Mouse (Mus musculus) A20 (cell line): ENCODE results near the gene Tbc1d30.

Source experiments
- DNase-seq: peaks from one replicate; pipeline ENCODE4 v3.0.0-alpha.2; 2011; ENCODE audit warnings: low read depth, low spot score

Tbc1d30 gene

DNA sequence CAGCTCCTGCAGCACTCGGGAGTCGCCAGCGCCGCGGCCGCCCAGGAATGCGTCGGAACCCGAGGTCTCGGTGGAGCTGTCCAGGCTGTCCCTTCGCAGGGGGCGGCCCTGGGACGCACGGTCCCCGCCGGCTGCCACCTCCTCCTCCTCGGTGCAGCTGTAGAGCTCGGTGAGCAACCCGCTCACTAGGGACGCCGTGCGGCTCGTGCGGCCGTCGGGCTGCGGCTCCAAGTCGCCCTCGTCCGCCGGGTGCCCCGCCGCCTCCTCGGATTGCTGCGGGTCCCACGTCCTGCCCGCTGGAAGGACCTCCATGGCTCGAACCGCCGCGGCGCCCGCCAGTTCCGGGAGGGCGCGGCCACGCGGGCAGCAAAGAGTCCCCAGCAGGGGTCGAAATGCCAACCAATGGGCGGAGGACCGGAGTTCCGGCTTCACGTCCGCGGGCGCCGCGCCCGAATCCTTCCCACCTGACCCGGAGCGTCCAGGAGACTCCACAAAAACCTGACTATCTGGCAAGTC, at the start of gene Tbc1d30:
Tbc1d30 (minus strand) TSS at position 213 of the 516 bp plus-strand sequence.
- no peak for DNase-seq

DNA sequence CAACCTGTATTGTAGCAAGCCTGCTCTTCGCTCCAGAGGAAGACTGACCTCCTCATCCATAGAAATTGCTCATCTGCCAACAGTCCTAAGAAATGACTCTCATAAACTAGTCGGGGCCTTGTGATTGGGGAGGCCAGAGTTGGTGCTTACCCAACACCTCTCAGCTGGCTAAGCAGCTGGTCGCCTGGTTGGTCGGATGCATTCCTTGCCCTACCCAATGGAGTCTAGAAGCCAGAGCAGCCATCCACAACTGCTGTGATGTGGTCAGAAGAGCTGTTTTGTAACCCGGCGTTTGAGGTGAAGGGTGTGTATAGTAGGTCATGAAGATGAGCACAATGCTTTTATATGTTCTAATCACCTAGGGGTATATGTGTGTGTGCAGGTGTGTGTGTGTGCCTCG, 47.5 kb upstream of the Tbc1d30 start:
- DNase-seq: no peak

DNA sequence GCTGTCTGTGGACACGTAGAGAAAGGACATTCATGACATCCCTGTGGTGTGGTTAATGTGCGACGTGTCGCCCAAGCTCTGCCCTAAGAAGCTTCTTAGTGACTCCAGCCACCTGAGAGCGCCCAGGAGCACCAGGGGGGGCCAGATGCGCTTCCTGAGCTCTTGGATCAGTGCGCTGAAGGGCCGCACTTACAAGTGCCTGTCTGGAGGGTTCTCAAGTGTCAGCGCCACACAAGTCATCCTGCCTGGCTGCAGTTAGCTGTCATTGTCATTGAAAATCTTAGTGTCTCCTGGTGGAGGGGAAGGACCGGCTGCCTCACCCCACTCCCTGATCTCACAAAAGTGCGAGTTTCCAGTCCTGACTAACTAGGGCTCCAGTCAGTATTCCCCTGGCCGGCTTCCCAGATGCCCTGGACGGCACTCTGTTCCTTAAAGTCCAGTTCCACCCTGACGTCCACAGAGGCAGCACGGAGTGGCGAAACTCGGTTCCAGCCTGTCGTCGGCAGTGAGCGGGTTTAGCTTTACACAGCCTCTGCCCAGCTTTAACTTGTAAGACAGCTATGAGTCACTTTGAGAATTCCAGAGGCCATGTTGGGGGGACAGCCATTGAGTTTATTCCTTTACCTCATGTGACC, 44.6 kb upstream of the Tbc1d30 start:
- DNase-seq: no peak

DNA sequence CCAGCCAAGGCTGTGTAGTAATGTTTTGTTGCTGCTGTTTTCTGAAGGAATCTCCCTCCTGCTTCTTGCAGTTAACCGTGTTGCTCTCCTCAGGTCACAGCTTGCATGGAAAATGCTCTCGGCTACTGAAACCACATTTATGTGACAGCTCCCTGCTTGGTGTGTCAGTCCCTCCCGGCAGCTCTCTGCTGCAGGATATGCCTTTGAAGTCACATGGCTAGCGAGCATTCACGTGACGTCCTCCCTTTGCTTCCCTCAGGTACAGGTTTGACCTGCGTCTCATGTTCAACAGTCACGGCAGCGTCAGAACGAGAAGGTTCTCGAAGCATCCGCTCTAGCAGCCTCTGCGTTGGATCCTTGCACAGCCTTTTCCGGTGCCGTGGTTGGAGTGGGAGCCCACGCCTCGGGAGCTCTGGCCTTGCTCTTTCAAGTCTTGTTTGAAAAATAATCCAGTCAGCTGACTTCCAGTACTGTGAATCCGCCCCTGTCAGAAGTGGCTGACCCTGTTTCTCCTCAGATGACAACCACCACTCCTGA, 43.8 kb upstream of the Tbc1d30 start:
- DNase-seq: no peak

DNA sequence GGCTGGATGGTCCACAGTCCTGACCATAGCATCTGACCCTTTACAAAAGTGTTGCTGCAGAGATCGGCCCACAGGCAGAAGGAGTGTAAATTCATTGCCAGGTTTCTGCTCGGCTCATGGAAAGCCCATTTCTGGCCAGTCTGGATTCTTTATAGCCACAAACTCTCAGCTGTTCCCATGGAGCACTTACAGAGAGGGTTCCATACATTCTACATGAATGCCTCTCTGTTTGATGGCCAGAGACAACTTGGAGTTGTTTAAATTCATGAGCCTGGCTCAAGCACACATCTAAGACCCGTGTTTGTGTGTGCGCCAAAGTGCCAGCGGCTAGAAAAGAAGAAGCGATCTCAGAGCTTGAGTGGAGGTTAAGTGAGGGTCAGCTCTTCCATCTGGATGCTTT, 43.2 kb upstream of the Tbc1d30 start:
- no peak for DNase-seq

DNA sequence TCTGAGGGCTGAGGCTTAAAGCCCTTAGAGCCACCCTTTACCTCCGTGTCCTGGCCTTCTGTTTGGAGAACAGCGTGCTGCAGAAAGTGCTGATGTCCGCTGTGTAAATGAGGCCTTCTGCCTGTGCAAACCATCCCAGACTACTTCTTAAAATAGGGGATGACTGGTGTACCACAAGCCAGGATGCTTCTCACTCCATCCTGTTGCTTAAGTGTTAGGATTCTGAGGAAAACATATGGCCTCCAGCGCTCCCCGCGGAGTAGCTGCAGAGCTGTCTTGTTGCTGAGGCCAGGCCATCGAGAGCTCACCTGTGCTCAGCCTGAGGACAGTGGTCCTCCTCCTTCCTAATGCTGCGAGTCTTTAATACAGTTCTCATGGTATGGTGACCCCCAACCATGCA, 40.8 kb upstream of the Tbc1d30 start:
- DNase-seq: no peak

DNA sequence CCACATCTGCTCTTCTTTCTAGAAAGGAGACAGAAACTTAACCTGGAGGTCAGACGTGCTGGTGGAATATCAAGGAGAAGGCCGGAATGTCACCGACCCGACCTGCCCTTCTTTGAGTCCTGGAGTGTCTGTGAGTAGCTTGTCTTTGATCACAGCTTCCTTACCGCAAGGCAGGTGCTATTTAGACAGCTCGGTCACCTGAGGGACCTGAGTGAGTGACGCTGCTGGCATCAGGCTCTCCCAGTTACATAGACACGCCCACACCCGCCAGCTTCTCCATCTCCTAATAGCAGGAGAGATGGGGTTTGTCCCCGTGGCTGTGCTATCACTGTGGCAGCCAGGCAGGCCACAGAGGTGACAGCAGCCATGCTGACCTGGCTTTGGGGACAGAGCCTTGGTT, 39.5 kb upstream of the Tbc1d30 start:
- no peak for DNase-seq

DNA sequence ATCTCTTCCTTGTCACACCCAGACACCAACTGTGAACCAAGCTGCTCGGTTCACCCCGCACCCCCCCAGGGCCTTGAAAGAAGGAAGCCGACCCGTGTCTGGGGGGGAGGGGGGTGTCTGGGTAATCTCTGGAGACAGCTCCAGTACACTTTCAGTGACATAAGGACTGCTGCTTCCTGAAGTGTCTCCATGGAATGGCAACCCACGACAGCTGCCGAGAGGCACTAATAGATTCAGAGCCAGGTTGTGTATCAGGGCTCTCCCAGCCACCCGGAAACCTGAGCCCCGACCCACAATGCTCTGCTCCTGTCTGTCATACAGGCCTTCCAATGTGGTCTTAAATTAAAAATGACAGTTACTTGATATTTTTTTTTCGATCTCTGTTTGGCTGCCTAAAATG, 35.3 kb upstream of the Tbc1d30 start:
- no peak for DNase-seq

DNA sequence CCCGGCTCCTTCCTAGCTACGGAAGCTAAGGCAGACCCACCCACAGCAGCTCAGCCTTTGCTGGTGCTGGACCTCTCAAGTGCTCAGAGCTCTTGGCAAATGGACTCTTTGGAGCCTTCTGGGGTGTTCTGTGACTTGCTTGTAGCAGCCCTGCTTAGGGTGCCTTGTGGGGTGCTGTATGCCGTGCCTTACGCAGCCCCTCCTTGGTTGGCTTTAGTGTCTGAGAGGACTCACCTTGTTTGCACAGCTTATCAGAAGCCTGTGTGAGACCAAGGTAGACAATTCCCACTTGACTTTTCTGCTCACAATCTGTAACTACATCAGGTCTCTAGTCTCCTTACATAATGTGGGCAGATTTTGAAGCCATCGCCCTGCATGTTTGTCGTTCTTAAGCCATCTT, 34.6 kb upstream of the Tbc1d30 start:
- DNase-seq: no peak

DNA sequence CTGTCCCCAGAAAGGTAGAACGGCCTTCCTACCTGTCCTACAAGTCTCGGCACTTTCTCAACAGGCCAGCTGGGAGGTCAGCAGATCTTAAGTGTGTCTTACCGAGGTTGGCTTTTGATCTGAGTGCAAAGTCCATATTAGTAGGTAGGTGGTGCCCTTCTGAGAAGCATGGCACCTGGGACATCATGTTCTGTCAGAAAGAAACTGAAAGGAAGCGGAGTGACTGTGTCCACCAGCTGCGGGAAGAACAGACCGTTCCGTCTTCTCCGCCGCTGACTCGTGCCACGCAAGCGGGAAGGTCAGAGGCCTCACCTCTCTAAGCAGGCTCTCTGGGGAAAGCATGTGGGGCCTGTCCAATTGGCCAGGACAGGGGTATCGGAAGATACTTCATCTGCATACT, 33.6 kb upstream of the Tbc1d30 start:
- DNase-seq: no peak

DNA sequence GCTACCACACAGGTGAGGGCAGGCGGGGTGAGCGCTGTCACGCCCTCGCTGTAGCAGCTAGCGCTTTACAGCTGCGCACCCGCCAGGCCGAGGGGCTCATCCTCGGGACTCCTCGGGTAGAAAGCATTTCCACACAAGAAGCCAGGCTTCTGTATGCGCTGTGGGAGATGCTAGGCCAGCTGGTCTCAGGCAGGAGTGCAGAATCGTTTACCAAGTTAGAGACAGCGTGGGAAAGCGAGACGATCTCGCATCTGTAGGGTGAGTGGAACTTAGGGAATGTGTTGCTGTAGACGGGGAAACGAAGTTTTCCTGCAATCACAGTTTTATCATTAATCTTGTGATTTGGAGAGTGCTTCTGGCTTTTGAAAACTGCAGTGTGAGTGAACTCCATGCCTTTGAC, 30.2 kb upstream of the Tbc1d30 start:
- DNase-seq: no peak

DNA sequence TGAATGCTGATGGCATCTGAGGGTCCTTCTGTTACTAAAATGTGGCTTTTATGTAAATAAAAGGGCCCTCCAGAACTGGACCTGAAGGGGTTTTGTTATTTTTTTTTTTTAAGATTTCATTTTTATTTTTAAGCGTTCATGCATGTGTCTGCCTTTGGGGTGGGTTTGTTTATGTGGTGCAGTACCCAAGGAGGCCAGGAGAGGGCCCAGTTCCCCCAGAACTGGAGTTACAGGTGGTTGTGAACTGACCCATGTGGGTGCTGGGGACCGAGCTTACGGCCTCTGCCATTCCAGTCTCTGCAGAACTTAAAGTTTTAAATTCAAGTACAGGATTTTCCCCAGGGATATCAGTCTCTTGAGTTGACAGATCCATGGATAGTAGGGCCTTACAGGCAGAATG, 28.3 kb upstream of the Tbc1d30 start:
- DNase-seq: no peak

DNA sequence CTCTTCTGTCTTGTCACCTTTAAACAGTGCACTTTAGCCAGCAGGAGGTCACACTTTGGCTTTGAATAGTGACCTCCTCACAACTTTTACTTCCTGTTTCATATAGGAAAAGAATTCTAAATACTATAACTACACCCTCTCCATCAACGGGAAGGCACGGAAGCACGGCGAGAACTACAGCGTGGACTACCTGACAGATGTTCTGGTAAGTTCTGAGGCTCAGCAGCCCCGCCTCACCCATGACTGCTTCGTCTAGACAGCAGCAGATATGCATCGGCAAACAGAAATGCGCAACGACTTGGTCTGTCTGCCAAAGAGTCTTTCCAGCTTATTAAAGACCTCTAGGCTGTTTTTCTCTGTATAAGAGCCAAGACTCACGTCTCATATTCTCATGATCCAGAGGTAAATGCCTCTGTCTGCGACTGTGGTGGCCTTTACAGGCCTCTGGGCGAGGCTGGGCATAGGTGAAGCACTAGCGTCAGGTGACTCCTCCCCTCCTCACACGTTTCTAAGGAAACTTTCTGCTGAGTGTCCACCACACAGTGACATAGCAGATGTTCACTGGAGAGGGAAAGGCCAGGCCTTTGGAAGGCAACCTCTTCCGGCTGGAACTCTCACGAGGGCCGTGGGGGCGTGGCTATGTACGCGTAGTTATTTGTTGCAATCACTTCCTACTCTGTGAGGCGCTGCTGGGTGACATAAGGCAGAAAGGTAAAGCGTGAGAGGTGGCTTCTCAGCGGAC, 25.6 kb upstream of the Tbc1d30 start:
- DNase-seq: peak; percentile 87

DNA sequence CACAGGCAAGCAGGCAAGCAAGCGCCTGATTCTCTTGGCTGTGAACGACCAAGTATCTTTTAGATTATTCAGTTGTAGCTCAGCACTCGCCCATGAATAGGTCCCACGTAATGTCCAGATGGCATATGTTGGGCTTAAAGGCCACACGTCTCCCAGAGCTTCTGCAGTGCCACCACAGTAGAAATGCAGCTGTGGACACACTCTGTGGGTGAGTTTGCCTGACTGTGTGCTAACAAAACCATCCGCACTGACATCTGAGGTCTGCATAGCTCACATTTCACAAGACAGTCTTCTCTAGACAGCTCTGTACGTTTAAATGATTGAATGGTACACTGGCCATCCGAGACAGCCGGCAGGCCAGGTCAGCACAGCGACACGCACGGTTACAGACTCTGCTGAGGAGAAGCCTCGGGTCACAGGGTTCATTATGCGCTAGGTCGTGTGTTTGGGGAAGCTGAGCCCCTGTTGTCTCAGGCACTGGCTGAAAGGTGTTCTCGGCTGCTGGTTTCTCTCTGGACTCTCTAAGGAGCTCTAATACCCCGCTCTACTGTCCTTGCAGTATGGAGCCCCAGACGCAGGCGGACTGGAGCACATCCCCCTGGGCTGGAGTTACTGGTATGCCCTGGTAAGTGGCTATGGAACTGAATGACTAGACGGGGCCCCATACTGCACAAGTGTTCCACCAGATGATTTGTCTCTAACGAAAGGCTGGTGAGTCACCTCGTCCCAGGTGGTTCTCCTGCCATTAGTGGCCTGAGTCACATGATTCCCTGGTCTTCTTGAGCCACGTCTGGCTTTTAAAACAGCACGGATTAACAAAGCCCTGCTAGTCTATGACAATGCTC, 24.8 kb upstream of the Tbc1d30 start:
- DNase-seq: peak; percentile 84

DNA sequence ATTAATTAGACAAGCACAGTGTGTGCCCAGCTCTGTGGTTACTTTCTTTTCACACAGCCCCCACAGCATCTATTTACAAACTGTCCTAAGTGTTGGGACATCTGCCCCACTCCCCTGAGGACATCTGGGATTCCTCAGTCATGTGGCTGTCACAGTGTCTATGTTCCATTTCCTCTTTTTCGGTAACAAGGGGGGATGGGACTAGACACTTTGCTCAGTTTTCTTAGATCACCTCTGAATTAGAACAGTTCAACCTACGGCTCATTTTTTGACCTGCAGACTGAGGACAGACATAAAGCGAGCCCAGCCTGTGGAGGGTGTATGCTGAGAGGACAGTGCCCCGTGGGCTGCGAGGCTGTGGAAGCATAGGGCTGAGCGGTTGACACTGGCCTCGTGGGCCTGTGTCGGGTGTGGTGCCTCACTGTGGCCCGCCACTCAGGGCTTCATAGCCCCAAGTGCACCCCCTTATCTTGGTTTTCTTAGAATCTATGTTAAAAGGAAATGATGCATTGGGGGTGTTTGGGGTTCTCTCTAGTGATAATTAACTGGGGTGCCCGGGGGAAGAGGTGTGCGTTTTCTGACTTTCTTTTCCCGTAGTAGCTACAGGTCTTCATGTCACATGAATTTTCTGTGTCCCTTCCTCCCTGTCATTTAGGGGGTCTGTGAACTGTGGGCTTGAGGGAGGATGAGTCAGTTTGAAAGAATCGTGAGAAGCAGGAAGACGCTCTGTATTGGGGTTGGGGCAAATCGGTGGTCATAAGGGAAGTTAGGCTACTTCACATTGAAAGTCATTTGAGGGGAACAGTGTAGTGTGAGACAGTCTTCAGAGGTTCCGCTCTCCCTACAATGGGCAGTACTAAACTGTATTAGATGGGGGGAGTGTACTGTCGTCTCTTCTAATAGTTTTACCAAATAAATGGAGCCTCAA, 23.9 kb upstream of the Tbc1d30 start:
- DNase-seq: peak; percentile 92

DNA sequence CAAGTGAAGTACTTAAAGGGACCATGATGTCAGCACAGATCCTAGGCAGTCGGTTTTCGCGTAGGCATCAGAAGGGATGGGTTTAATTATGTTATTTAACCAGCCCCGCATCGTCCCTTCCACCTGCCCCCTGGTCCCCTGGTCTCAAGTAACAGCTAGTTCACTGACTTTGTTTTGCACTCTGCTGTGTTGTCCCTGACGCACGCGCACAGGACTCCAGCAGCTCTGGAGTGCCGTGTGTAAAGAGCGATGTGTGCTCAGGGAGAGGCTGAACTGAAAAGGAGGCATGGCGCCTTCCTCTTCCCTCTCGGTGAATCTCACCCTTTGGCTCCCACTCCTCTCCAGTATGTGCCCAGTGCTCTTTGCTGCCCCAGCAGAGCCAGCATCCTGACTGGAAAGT, 22.9 kb upstream of the Tbc1d30 start:
- peak; percentile 71 for DNase-seq

DNA sequence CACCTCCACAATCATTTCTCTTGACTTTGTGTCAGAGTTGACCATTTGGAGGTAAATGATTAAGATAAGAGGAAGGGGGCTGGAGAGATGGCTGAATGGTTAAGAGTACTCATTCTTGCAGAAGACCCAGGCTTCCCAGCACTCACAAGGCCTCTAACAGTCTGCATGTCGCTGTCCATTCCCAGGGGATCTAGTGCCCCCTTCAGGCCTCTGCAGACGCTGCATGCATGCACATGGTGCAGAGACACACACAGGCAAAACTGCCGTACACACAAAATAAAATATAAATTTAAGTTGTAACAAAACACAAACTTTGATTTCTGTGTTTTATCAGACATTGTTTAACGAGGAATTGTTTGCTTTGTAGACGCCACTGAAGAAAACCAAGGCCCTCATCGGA, 19.7 kb upstream of the Tbc1d30 start:
- DNase-seq: peak; percentile 52

DNA sequence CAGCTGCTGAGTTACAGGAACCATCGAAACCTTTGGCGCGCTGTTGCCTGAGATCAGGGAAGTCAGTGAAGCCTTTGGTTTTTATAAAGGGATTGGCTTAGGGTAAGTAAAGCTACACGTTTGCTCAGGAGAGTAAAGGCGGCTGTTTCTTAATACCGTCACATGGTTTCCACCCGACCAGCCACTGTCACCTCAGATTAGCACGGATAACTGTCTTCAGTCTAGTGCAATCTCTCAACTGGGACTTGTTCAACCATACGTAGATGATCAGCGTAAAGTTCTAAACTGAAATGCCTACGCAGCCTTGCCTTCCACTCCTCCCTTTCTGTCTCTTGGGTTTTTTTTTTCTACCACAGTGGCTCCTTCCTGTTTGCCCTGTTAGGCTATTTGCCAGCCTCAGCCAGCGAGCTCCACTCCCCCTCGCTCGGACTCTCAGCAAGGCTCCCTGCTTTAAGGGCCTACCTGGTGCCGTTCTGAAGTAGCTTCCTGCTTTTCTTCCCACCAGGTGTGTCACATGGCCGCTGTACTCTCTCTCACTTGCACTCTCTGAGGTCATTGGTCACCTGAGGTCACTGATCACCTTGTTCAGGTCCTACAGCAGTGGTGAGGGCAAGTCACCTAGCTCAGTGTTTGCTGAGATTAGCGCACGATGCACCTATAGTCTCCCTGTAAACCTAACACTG, 17.8 kb upstream of the Tbc1d30 start:
- DNase-seq: no peak

DNA sequence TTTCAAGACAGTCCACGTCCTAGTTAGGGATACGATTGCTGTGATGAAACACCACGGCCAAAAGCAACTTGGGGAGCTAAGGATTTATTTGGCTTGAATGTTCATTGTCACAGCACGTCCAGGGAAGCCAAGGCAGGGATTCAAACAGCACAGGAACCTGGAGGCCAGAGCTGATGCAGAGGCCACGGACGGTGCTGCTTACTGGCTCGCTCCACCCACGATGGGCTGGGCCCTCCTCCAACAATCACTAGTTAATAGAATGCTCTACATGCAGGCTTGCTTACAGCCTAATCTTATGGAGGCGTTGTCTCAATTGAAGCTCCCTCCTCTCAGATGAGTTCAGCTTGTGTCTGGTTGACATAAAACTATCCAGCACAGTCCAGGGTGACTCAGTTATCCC, 16.7 kb upstream of the Tbc1d30 start:
- no peak for DNase-seq

DNA sequence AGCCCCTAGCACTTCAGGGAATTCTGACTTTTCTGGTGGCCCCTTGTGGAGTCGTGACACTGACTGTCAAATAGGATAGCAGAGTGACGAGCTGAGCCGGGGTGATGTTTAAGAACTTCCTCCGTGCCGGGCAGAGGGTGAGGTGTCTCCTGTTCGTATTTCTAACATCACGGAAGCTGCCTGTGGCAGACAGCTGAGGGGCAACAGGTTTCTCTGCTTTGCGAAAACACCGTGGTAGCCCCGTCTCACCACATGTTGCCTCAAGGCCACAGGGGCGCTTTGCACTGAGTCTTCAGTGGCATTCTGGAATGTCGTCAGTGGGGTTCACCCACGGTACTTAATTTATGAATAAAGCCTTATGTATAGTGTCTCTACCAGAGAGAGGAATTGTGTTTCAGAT, 16.2 kb upstream of the Tbc1d30 start:
- DNase-seq: no peak
